Mouse (Mus musculus): ENCODE results near the gene Gimap9. TPM values are rescaled to one million over a fixed set of nuclear protein-coding genes. Genes with fewer than 3 reads are reported as not detected.
"Not testable (repeated sequence)": the region's sequence is repeated elsewhere in the genome, so short reads cannot be mapped to it uniquely, and the experiment has no call there.

The Gimap9 gene
- polyA plus RNA-seq, 1 experiment from 2014 or later, result 11.7 TPM

- WGBS, result 71% methylated on average over 4 of the region's 4 CpGs
- no peak overlapping the region for H3K4me3 ChIP-seq (ENCODE audit: low read depth, low read length)
- no peaks in the 10 kb centered on the region for H3K9me3 ChIP-seq (ENCODE audit: low read depth, low read length)
- H3K4me1 ChIP-seq (ENCODE audit: insufficient read depth), result no peaks in the 10 kb centered on the region
- TF ChIP-seq CTCF (IDR thresholded peaks at IDR 0.05; ENCODE audit: low read depth), result no peak
- H3K4me2 ChIP-seq, result no peak overlapping the region
- ATAC-seq (ENCODE audit: insufficient read depth) (no peak), DNase-seq (no peak)
- H3K36me3 ChIP-seq (ENCODE audit: insufficient read depth), result no peaks in the 10 kb centered on the region
- no peak overlapping the region for H3K27ac ChIP-seq (ENCODE audit: low read depth)
- no peak overlapping the region for H3K9ac ChIP-seq
- no peaks in the 10 kb centered on the region for H3K27me3 ChIP-seq (ENCODE audit: insufficient read depth, low read length)
Observed at GRCm38 (mm10) chr6:48682271-48682670, 6.3 kb downstream of the Gimap9 start.

- H3K9me3 ChIP-seq (ENCODE audit: low read depth, low read length); H3K4me2 ChIP-seq; H3K27me3 ChIP-seq (ENCODE audit: insufficient read depth, low read length); H3K27ac ChIP-seq (ENCODE audit: low read depth); ATAC-seq (ENCODE audit: insufficient read depth); DNase-seq; H3K9ac ChIP-seq; H3K4me3 ChIP-seq (ENCODE audit: low read depth, low read length); H3K36me3 ChIP-seq (ENCODE audit: insufficient read depth); H3K4me1 ChIP-seq (ENCODE audit: insufficient read depth): not testable (repeated sequence)
- 97% methylated on average over 3 of the region's 4 CpGs for WGBS
Observed at GRCm38 (mm10) chr6:48683263-48683821, 7.4 kb downstream of the Gimap9 start.

- no peaks in the 10 kb centered on the region for H3K27me3 ChIP-seq (ENCODE audit: insufficient read depth, low read length)
- H3K27ac ChIP-seq (ENCODE audit: low read depth), result 0 out of 2 replicates have a peak within 1 kb of the TSS, but pooled peaks have one; percentile 42
- no peaks in the 10 kb centered on the region for H3K9me3 ChIP-seq (ENCODE audit: low read depth, low read length)
- ATAC-seq (ENCODE audit: insufficient read depth) (no peak), DNase-seq (no peak)
- no peak within 1 kb of the TSS for H3K4me3 ChIP-seq (ENCODE audit: low read depth, low read length)
- 59% methylated on average over 5 of the region's 5 CpGs for WGBS
- H3K4me2 ChIP-seq, result peak within 1 kb of the TSS; percentile 39; the same call in 1 of the 2 replicates
- H3K4me1 ChIP-seq (ENCODE audit: insufficient read depth), result no peaks in the 10 kb centered on the region
- H3K36me3 ChIP-seq (ENCODE audit: insufficient read depth), result no peaks in the 10 kb centered on the region
- H3K9ac ChIP-seq, result no peak within 1 kb of the TSS
- no peak for TF ChIP-seq CTCF (IDR thresholded peaks at IDR 0.05; ENCODE audit: low read depth)
Observed at GRCm38 (mm10) chr6:48684319-48684718, 8.4 kb downstream of the Gimap9 start, which contains the start of gene Gimap4. Gene Gimap4, plus strand, starts transcription at chr6:48684549.

- Histone ChIP-seq H3K4me1 (ENCODE audit: insufficient read depth) (no peaks in the 10 kb centered on the region), H3K36me3 (ENCODE audit: insufficient read depth) (no peaks in the 10 kb centered on the region), H3K27ac (ENCODE audit: low read depth) (no peak overlapping the region), H3K9me3 (ENCODE audit: low read depth, low read length) (no peaks in the 10 kb centered on the region), H3K4me2 (peak overlapping the region; percentile 39; the same call in 1 of the 2 replicates), H3K4me3 (ENCODE audit: low read depth, low read length) (no peak overlapping the region), H3K9ac (no peak overlapping the region), H3K27me3 (ENCODE audit: insufficient read depth, low read length) (no peaks in the 10 kb centered on the region)
- WGBS, result 50% methylated on average over 4 of the region's 4 CpGs
- TF ChIP-seq CTCF (IDR thresholded peaks at IDR 0.05; ENCODE audit: low read depth), result 0 out of 2 replicates have a peak, but pooled peaks have one; percentile 10
- DNase-seq, result no peak
- ATAC-seq (ENCODE audit: insufficient read depth), result no peak
Observed at GRCm38 (mm10) chr6:48684806-48685205, 8.9 kb downstream of the Gimap9 start.

GRCm38 (mm10) chr6:48685251-48685650 is 9.3 kb downstream of the Gimap9 start:
- DNase-seq, result no peak
- peak overlapping the region; percentile 39; the same call in 1 of the 2 replicates for H3K4me2 ChIP-seq
- ATAC-seq (ENCODE audit: insufficient read depth), result no peak

GRCm38 (mm10) chr6:48685694-48686665 is 10.1 kb downstream of the Gimap9 start:
- Histone ChIP-seq H3K4me2 (peak overlapping the region; percentile 39; the same call in 1 of the 2 replicates), H3K9me3 (ENCODE audit: low read depth, low read length) (no peaks in the 10 kb centered on the region), H3K9ac (no peak overlapping the region), H3K36me3 (ENCODE audit: insufficient read depth) (no peaks in the 10 kb centered on the region), H3K4me3 (ENCODE audit: low read depth, low read length) (no peak overlapping the region), H3K27ac (ENCODE audit: low read depth) (0 out of 2 replicates have a peak overlapping the region, but pooled peaks have one; percentile 42), H3K27me3 (ENCODE audit: insufficient read depth, low read length) (no peaks in the 10 kb centered on the region), H3K4me1 (ENCODE audit: insufficient read depth) (no peaks in the 10 kb centered on the region)
- no peak for ATAC-seq (ENCODE audit: insufficient read depth)
- no peak for DNase-seq
- no peak for TF ChIP-seq CTCF (IDR thresholded peaks at IDR 0.05; ENCODE audit: low read depth)
- 73% methylated on average over 7 of the region's 7 CpGs for whole genome bisulfite sequencing

More at GRCm38 (mm10) chr6:48685251-48685650, 9.3 kb downstream of the Gimap9 start:
- Histone ChIP-seq H3K27ac (ENCODE audit: low read depth) (0 out of 2 replicates have a peak overlapping the region, but pooled peaks have one; percentile 42), H3K27me3 (ENCODE audit: insufficient read depth, low read length) (no peaks in the 10 kb centered on the region), H3K4me3 (ENCODE audit: low read depth, low read length) (no peak overlapping the region), H3K4me1 (ENCODE audit: insufficient read depth) (no peaks in the 10 kb centered on the region), H3K9me3 (ENCODE audit: low read depth, low read length) (no peaks in the 10 kb centered on the region), H3K36me3 (ENCODE audit: insufficient read depth) (no peaks in the 10 kb centered on the region), H3K9ac (no peak overlapping the region)
- TF ChIP-seq CTCF (IDR thresholded peaks at IDR 0.05; ENCODE audit: low read depth), result no peak
- WGBS, result 87% methylated on average over 2 of the region's 2 CpGs

- H3K9ac ChIP-seq, result no peak overlapping the region
Observed at GRCm38 (mm10) chr6:48687077-48687476, 11.1 kb downstream of the Gimap9 start.

More at GRCm38 (mm10) chr6:48687077-48687476, 11.1 kb downstream of the Gimap9 start:
- Histone ChIP-seq H3K4me1 (ENCODE audit: insufficient read depth) (no peaks in the 10 kb centered on the region), H3K9me3 (ENCODE audit: low read depth, low read length) (no peaks in the 10 kb centered on the region), H3K27ac (ENCODE audit: low read depth) (no peak overlapping the region), H3K36me3 (ENCODE audit: insufficient read depth) (no peaks in the 10 kb centered on the region), H3K27me3 (ENCODE audit: insufficient read depth, low read length) (no peaks in the 10 kb centered on the region), H3K4me2 (no peak overlapping the region), H3K4me3 (ENCODE audit: low read depth, low read length) (no peak overlapping the region)
- TF ChIP-seq CTCF (IDR thresholded peaks at IDR 0.05; ENCODE audit: low read depth), result no peak
- DNase-seq, result no peak
- 63% methylated on average over 2 of the region's 2 CpGs for WGBS
- no peak for ATAC-seq (ENCODE audit: insufficient read depth)
